Mouse (Mus musculus) erythroblast, embryonic 14.5 days (primary cell): ENCODE data around the gene Pde10a. TPM values are rescaled to one million over a fixed set of nuclear protein-coding genes. Genes with fewer than 3 reads are reported as not detected.

Experiments used
- H3K27me3 ChIP-seq: 2 replicates; pipeline ENCODE4 v1.6.1; 2012; ENCODE audit warnings: inconsistent platforms; ENCODE audit not compliant: control insufficient read depth
- H3K36me3 ChIP-seq: 2 replicates; pipeline ENCODE4 v1.6.1; 2012; ENCODE audit warnings: mild to moderate bottlenecking, inconsistent platforms; ENCODE audit not compliant: control insufficient read depth
- H3K4me1 ChIP-seq: 2 replicates; pipeline ENCODE4 v1.6.1; 2012; ENCODE audit warnings: inconsistent platforms; ENCODE audit not compliant: control insufficient read depth
- H3K4me3 ChIP-seq: replicated peaks from 2 replicates; pipeline ENCODE3; 2012; ENCODE audit warnings: moderate library complexity, mild to moderate bottlenecking, inconsistent platforms
- H3K9me3 ChIP-seq: 2 replicates; pipeline ENCODE4 v1.6.1; 2012; ENCODE audit warnings: low read length, inconsistent platforms, mixed read lengths; ENCODE audit not compliant: control insufficient read depth
- GATA1 ChIP-seq: IDR thresholded peaks from 2 replicates; pipeline ENCODE4 v1.6.1; 2012; ENCODE audit warnings: low read length, inconsistent platforms, mixed read lengths
- TAL1 ChIP-seq: IDR thresholded peaks from 3 replicates; pipeline ENCODE4 v1.6.1; 2012; ENCODE audit warnings: low read length, inconsistent platforms, mixed read lengths
- polyA plus RNA-seq: library from polyadenylated mRNA; stranded (reverse); fragments of >175 nt; gene quantifications from 2 replicates; pipeline ENCODE4 v1.2.3, GENCODE M21; 2012

The Pde10a gene
- polyA plus RNA-seq, 1 experiment, result not detected

DNA sequence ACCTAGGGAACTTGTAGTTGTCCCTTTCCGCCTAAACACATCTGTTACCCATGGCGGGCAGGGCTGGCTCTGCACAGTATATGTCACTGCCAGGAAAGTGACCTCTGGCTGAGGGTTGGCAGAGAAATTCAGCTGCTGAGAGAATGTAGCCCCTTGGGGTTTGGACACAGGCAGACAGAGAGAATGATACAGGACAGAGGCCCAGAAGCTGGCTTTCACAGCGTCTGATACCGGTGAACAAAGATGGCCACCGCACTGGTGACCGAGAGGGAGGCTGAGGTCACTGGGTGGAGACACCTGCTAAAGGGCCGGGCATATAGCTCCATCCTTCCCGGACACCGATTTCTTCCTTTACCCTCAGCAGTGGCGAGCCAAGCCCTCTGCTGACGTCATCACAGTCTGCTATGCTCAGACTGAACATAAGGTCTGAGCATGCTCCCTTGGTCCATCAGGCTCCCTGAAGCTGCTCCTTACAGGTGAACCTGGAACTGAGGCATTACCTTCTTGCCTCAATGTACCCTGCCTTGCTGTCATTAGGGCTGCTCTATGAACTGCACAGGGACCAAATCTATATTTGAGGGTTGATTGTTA lies 250.5 kb downstream of the Pde10a start:
- H3K4me1 ChIP-seq, result no peaks in the 10 kb centered on the region
- H3K36me3 ChIP-seq, result no peaks in the 10 kb centered on the region
- no peak for TF ChIP-seq TAL1
- no peak for TF ChIP-seq GATA1
- no peaks in the 10 kb centered on the region for H3K9me3 ChIP-seq
- no peaks in the 10 kb centered on the region for H3K27me3 ChIP-seq
- H3K4me3 ChIP-seq, result no peak overlapping the region

DNA sequence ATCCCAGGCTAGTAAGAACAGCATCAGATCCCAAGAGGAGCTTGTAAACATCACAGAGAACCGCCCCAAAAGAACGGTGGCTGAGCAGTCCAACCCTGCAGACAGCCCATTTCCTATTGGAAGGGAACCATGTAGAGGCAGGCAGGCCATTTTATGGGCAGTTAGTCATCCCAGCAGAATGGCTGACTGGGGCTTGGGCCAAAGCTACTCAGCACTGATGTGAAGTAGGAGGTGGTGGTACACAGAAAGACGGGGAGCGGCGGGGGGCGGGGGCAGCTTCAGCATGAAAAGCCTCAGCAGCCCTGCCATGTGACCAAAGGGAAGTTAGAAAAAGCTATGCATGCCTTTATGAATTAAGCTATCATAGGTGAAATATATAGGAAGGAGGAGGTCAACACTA lies 252.5 kb downstream of the Pde10a start:
- H3K36me3 ChIP-seq, result no peaks in the 10 kb centered on the region
- no peak for TF ChIP-seq TAL1
- no peak for TF ChIP-seq GATA1
- H3K4me3 ChIP-seq, result no peak overlapping the region
- H3K27me3 ChIP-seq, result no peaks in the 10 kb centered on the region
- H3K9me3 ChIP-seq, result no peaks in the 10 kb centered on the region
- H3K4me1 ChIP-seq, result no peaks in the 10 kb centered on the region

DNA sequence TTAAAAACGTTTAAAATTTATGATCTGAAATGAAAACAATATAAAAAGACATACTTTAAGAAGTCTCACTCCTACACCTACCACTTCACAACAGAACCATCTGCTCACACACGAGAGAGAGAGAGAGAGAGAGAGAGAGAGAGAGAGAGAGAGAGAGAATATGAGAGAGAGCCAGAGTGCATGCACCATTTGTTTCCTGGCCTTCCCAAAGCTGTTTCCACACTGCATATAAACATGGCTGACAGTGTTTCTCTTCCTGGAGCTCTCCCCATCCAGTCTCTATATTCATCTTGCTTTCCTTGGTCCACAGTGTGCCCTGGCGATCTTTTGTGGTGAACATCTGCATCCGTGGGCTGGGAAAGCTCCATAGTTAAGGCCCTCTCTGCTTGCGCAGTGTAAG lies 253.7 kb downstream of the Pde10a start:
- Histone ChIP-seq H3K9me3 (no peaks in the 10 kb centered on the region), H3K36me3 (no peaks in the 10 kb centered on the region), H3K4me1 (no peaks in the 10 kb centered on the region), H3K4me3 (no peak overlapping the region), H3K27me3 (peaks cover 1% of the 10 kb centered on the region; the same call in 1 of the 2 replicates)
- TF ChIP-seq GATA1 (no peak), TAL1 (no peak)

DNA sequence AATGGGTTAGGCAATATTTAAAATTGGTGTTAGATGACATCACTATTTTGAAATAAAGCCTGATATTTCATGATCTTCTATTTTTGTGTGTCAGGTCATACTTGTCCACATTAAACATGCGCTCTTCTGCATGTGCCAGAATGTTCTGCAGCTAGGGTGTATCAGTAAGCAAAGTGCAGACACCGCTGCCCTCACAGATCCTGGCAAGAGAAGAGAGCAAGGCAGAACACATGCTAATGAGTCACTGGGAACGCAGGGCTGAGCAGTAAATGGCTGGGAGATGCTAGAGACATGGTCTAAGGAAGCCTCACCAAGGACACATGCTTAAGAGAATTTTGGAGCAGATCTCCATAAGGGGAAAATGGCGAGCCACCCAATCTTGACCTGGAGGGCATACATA lies 255.3 kb downstream of the Pde10a start:
- Histone ChIP-seq H3K9me3 (no peaks in the 10 kb centered on the region), H3K36me3 (no peaks in the 10 kb centered on the region), H3K4me3 (no peak overlapping the region), H3K4me1 (no peaks in the 10 kb centered on the region), H3K27me3 (peaks cover 2% of the 10 kb centered on the region; the same call in 1 of the 2 replicates)
- TF ChIP-seq GATA1, result no peak
- no peak for TF ChIP-seq TAL1

DNA sequence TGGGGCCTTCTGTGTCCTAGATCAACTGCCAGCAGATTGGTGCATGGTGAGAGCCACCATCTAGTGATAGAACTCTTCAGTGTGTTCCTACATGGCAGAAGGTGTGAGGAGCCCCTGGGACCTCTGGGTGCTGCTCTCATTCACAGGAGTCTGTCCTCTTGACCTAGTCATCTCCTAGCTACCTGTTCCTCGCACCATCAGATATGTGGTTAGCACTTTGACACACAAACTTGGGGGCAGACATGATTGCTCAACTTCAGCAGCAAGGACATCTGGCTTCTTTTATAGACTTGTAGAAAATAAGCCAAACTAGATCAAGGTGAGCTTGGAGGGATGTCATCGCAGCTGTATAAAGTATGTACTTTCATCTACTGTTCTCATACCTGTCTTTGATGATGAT lies 255.9 kb downstream of the Pde10a start:
- Histone ChIP-seq H3K27me3 (peaks cover 2% of the 10 kb centered on the region; the same call in 1 of the 2 replicates), H3K4me3 (no peak overlapping the region), H3K4me1 (no peaks in the 10 kb centered on the region), H3K9me3 (no peaks in the 10 kb centered on the region), H3K36me3 (no peaks in the 10 kb centered on the region)
- TF ChIP-seq TAL1 (no peak), GATA1 (no peak)

DNA sequence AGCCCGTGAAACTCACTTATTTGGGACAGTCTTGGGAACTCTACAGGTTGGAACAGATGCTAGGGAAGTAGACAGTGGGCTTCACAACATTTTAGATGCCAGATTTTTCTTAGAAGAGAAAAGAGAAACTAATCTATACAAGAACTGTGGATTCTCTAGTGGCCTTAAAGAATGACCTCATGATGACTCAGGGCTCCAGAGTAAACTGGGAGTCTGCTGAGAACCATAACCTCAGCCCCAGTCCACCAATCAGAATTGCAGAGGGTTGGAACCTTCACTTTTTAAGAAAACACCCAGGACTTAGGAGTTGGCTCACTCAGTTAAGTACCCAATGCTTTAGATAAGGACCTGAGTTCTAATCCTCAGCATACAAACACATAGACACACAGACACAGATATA lies 256.4 kb downstream of the Pde10a start:
- H3K4me3 ChIP-seq, result no peak overlapping the region
- no peaks in the 10 kb centered on the region for H3K9me3 ChIP-seq
- TF ChIP-seq GATA1 (no peak), TAL1 (no peak)
- H3K4me1 ChIP-seq, result no peaks in the 10 kb centered on the region
- no peaks in the 10 kb centered on the region for H3K36me3 ChIP-seq
- H3K27me3 ChIP-seq, result peaks cover 2% of the 10 kb centered on the region; the same call in 1 of the 2 replicates

DNA sequence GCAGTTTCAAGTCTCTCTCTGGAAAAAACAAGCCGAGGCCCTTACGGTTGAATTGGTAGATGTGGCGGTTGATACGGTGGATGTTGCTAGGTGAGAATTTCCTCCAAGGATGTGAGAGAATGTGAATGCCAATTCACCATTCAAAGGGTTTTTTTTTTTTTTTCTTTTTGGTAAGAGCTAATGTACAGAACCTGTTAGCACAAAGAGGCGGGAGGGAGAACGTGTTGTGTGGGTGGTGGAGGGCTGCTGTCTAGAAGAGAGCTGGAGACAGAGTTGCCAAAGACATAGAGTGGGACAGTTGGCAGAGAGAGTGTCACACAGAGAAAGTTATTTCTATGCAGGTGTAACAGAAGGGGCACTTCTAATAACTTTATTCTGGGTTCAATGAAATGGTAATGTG lies 260.7 kb downstream of the Pde10a start:
- H3K36me3 ChIP-seq, result no peaks in the 10 kb centered on the region
- no peaks in the 10 kb centered on the region for H3K9me3 ChIP-seq
- TF ChIP-seq TAL1 (no peak), GATA1 (no peak)
- H3K4me1 ChIP-seq, result no peaks in the 10 kb centered on the region
- H3K27me3 ChIP-seq, result peaks cover 2% of the 10 kb centered on the region; the same call in 1 of the 2 replicates
- H3K4me3 ChIP-seq, result no peak overlapping the region

DNA sequence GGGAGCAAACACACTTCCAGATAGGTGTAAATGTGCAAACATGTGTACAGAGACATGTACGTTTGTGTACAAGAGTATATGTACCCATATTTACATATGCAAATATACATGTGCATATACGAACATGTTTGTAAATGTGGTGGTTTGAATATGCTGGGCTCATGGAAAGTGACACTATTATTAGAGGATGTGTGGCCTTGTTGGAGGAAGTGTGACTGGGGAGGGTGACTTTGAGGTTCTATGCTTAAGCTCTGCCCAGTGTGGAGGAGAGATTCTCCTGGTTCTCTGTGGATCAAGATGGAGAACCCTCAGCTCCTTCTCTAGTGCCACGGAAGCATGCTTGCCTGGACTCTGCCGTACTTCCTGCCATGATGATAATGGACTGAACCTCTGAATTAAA lies 261.3 kb downstream of the Pde10a start:
- no peak overlapping the region for H3K4me3 ChIP-seq
- H3K36me3 ChIP-seq, result no peaks in the 10 kb centered on the region
- no peaks in the 10 kb centered on the region for H3K4me1 ChIP-seq
- H3K9me3 ChIP-seq, result no peaks in the 10 kb centered on the region
- peaks cover 2% of the 10 kb centered on the region; the same call in 1 of the 2 replicates for H3K27me3 ChIP-seq
- TF ChIP-seq GATA1, result no peak
- TF ChIP-seq TAL1, result no peak

DNA sequence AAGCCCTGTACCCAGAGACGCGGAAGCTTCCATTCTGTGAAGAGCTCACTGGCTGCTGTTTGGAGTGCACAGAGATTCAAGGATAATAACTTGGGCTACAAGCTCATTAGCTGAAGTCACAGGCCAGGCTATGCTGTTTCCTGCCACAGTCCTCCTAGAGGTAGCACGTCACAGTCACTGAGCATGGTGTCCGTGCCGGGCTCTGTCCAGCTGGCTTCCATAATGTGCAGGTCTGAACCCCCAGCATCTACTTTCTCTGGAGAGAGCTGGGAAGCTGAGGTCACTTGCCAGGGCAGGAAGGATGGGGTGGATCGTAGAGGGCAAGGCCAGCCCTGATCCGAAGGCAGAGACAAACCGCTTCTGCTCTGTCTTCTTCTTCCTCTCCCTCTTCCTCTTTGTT lies 262.6 kb downstream of the Pde10a start:
- no peaks in the 10 kb centered on the region for H3K36me3 ChIP-seq
- no peaks in the 10 kb centered on the region for H3K4me1 ChIP-seq
- H3K9me3 ChIP-seq, result no peaks in the 10 kb centered on the region
- H3K27me3 ChIP-seq, result peaks cover 2% of the 10 kb centered on the region; the same call in 1 of the 2 replicates
- TF ChIP-seq TAL1, result no peak
- TF ChIP-seq GATA1, result no peak
- no peak overlapping the region for H3K4me3 ChIP-seq

DNA sequence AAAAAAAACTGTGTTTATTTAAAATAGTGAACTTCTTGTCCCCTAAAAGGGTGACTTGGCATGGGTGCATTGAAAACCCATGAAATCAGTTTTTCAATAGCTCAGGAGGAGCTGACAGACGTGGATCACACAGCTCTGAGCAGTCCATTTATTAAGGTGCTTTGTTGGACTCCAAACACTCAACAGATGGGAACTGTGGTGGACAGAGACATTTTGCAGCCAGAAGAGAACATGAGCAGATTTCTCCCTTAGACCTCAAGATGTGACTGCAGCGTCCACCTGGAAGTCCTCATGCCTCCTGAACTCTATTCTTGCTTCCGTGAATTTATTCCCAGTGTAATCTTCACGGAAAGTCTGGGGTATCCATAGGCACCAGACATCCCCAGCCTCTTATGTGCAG lies 266.4 kb downstream of the Pde10a start:
- Histone ChIP-seq H3K27me3 (peaks cover 3% of the 10 kb centered on the region; the same call in 1 of the 2 replicates), H3K36me3 (no peaks in the 10 kb centered on the region), H3K4me1 (no peaks in the 10 kb centered on the region), H3K4me3 (no peak overlapping the region), H3K9me3 (no peaks in the 10 kb centered on the region)
- TF ChIP-seq TAL1 (no peak), GATA1 (no peak)
